Mouse (Mus musculus): ENCODE measurements around the gene Nprl3. TPM values are rescaled to one million over a fixed set of nuclear protein-coding genes. Genes with fewer than 3 reads are reported as not detected.

The Nprl3 gene
- polyA plus RNA-seq, 1 experiment, result 14.4 TPM

GRCm38 (mm10) chr11:32266194-32266593 lies 1.3 kb downstream of the Nprl3 start:
- Histone ChIP-seq H3K4me3 (replicated peaks) (peak overlapping the region; percentile 52), H3K4me1 (peaks cover 76% of the 10 kb centered on the region), H3K9me3 (0 out of 2 replicates have a peak, but pooled peaks cover under 1% of the 10 kb centered on the region), H3K36me3 (replicated peaks; ENCODE audit: low read length) (peaks cover 31% of the 10 kb centered on the region), H3K27me3 (replicated peaks) (peaks cover 42% of the 10 kb centered on the region)
- TF ChIP-seq GATA1 (IDR thresholded peaks at IDR 0.05; ENCODE audit: borderline replicate concordance, low read length) (no peak), FLI1 (IDR thresholded peaks at IDR 0.05; ENCODE audit: low read length) (no peak)

- peak; percentile 81; the same call in 1 of the 3 replicates for TF ChIP-seq GATA1 (IDR thresholded peaks at IDR 0.05; ENCODE audit: borderline replicate concordance, low read length)
- TF ChIP-seq FLI1 (IDR thresholded peaks at IDR 0.05; ENCODE audit: low read length), result no peak
- peaks cover 41% of the 10 kb centered on the region for H3K36me3 ChIP-seq (replicated peaks; ENCODE audit: low read length)
- peak overlapping the region; percentile 62 for H3K4me3 ChIP-seq (replicated peaks)
- H3K4me1 ChIP-seq, result peaks cover 71% of the 10 kb centered on the region
- H3K27me3 ChIP-seq (replicated peaks), result peaks cover 45% of the 10 kb centered on the region
- H3K9me3 ChIP-seq, result no peaks in the 10 kb centered on the region
Measured at GRCm38 (mm10) chr11:32265117-32265738, 2.3 kb downstream of the Nprl3 start.

GRCm38 (mm10) chr11:32262674-32263415 lies 4.7 kb downstream of the Nprl3 start:
- Histone ChIP-seq H3K4me3 (replicated peaks) (peak overlapping the region; percentile 57), H3K36me3 (replicated peaks; ENCODE audit: low read length) (peaks cover 59% of the 10 kb centered on the region), H3K27me3 (replicated peaks) (peaks cover 45% of the 10 kb centered on the region), H3K9me3 (no peaks in the 10 kb centered on the region), H3K4me1 (peaks cover 58% of the 10 kb centered on the region)
- TF ChIP-seq GATA1 (IDR thresholded peaks at IDR 0.05; ENCODE audit: borderline replicate concordance, low read length) (no peak), FLI1 (IDR thresholded peaks at IDR 0.05; ENCODE audit: low read length) (no peak)

- TF ChIP-seq GATA1 (IDR thresholded peaks at IDR 0.05; ENCODE audit: borderline replicate concordance, low read length), result no peak
- no peak for TF ChIP-seq FLI1 (IDR thresholded peaks at IDR 0.05; ENCODE audit: low read length)
- peaks cover 57% of the 10 kb centered on the region for H3K4me1 ChIP-seq
- H3K4me3 ChIP-seq (replicated peaks), result no peak overlapping the region
- H3K9me3 ChIP-seq, result no peaks in the 10 kb centered on the region
- H3K27me3 ChIP-seq (replicated peaks), result peaks cover 45% of the 10 kb centered on the region
- peaks cover 90% of the 10 kb centered on the region for H3K36me3 ChIP-seq (replicated peaks; ENCODE audit: low read length)
Measured at GRCm38 (mm10) chr11:32256566-32256965, 10.9 kb downstream of the Nprl3 start.

- H3K4me3 ChIP-seq (replicated peaks), result no peak overlapping the region
- TF ChIP-seq GATA1 (IDR thresholded peaks at IDR 0.05; ENCODE audit: borderline replicate concordance, low read length) (no peak), FLI1 (IDR thresholded peaks at IDR 0.05; ENCODE audit: low read length) (no peak)
- H3K9me3 ChIP-seq, result no peaks in the 10 kb centered on the region
- H3K36me3 ChIP-seq (replicated peaks; ENCODE audit: low read length), result peaks cover 91% of the 10 kb centered on the region
- peaks cover 60% of the 10 kb centered on the region for H3K4me1 ChIP-seq
- H3K27me3 ChIP-seq (replicated peaks), result peaks cover 43% of the 10 kb centered on the region
Measured at GRCm38 (mm10) chr11:32256146-32256545, 11.4 kb downstream of the Nprl3 start.

- Histone ChIP-seq H3K4me3 (replicated peaks) (no peak overlapping the region), H3K36me3 (replicated peaks; ENCODE audit: low read length) (peaks cover 94% of the 10 kb centered on the region), H3K9me3 (no peaks in the 10 kb centered on the region), H3K27me3 (replicated peaks) (peaks cover 23% of the 10 kb centered on the region), H3K4me1 (peaks cover 83% of the 10 kb centered on the region)
- TF ChIP-seq GATA1 (IDR thresholded peaks at IDR 0.05; ENCODE audit: borderline replicate concordance, low read length) (no peak), FLI1 (IDR thresholded peaks at IDR 0.05; ENCODE audit: low read length) (no peak)
Measured at GRCm38 (mm10) chr11:32253121-32253520, 14.4 kb downstream of the Nprl3 start.

- Histone ChIP-seq H3K4me1 (peaks cover 95% of the 10 kb centered on the region), H3K27me3 (replicated peaks) (peaks cover 14% of the 10 kb centered on the region), H3K4me3 (replicated peaks) (peak overlapping the region; percentile 31), H3K9me3 (no peaks in the 10 kb centered on the region), H3K36me3 (replicated peaks; ENCODE audit: low read length) (peaks cover 98% of the 10 kb centered on the region)
- TF ChIP-seq GATA1 (IDR thresholded peaks at IDR 0.05; ENCODE audit: borderline replicate concordance, low read length) (no peak), FLI1 (IDR thresholded peaks at IDR 0.05; ENCODE audit: low read length) (no peak)
Measured at GRCm38 (mm10) chr11:32250880-32251763, 16.4 kb downstream of the Nprl3 start.

- TF ChIP-seq GATA1 (IDR thresholded peaks at IDR 0.05; ENCODE audit: borderline replicate concordance, low read length), result no peak
- peaks cover 92% of the 10 kb centered on the region for H3K36me3 ChIP-seq (replicated peaks; ENCODE audit: low read length)
- H3K4me3 ChIP-seq (replicated peaks), result no peak overlapping the region
- no peaks in the 10 kb centered on the region for H3K9me3 ChIP-seq
- peaks cover 2% of the 10 kb centered on the region for H3K27me3 ChIP-seq (replicated peaks)
- peaks cover 94% of the 10 kb centered on the region for H3K4me1 ChIP-seq
Measured at GRCm38 (mm10) chr11:32248350-32248749, 19.2 kb downstream of the Nprl3 start.

- no peak overlapping the region for H3K4me3 ChIP-seq (replicated peaks)
- H3K36me3 ChIP-seq (replicated peaks; ENCODE audit: low read length), result peaks cover 92% of the 10 kb centered on the region
- H3K9me3 ChIP-seq, result no peaks in the 10 kb centered on the region
- no peak for TF ChIP-seq GATA1 (IDR thresholded peaks at IDR 0.05; ENCODE audit: borderline replicate concordance, low read length)
- TF ChIP-seq FLI1 (IDR thresholded peaks at IDR 0.05; ENCODE audit: low read length), result no peak
- H3K27me3 ChIP-seq (replicated peaks), result peaks cover 2% of the 10 kb centered on the region
- peaks cover 96% of the 10 kb centered on the region for H3K4me1 ChIP-seq
Measured at GRCm38 (mm10) chr11:32247068-32247467, 20.4 kb downstream of the Nprl3 start.
